Mouse (Mus musculus): ENCODE measurements around the gene Aatk.

GRCm38 (mm10) chr11:120011761-120012560 is 35.0 kb downstream of the Aatk start:
- 0 out of 2 replicates have a peak, but pooled peaks have one; percentile 7 for TF ChIP-seq CTCF (IDR thresholded peaks at IDR 0.05; ENCODE audit: low read depth)
- no peak for TF ChIP-seq EP300 (IDR thresholded peaks at IDR 0.05; ENCODE audit: low read depth)
